Mouse (Mus musculus): ENCODE data around the gene Arl8b. TPM values are rescaled to one million over a fixed set of nuclear protein-coding genes. Genes with fewer than 3 reads are reported as not detected.
"Not testable (repeated sequence)": the region's sequence is repeated elsewhere in the genome, so short reads cannot be mapped to it uniquely, and the experiment has no call there.

Arl8b gene
- polyA plus RNA-seq, 1 experiment: 7.0 TPM

- WGBS: 93% methylated on average over 9 of the region's 9 CpGs
- no peak for DNase-seq (ENCODE audit: low read depth in 1 of 2, low spot score in 2 of 2)
- Histone ChIP-seq H3K27me3 (ENCODE audit: control insufficient read depth, insufficient read depth, low read length) (no peaks in the 10 kb centered on the region), H3K4me1 (ENCODE audit: control insufficient read depth, insufficient read depth, insufficient read length) (no peaks in the 10 kb centered on the region; the same call in 1 of the 2 replicates), H3K4me3 (ENCODE audit: extremely low read depth, insufficient read depth, insufficient read length) (no peak overlapping the region), H3K27ac (ENCODE audit: insufficient read depth, low read length) (no peak overlapping the region), H3K36me3 (ENCODE audit: control insufficient read depth, insufficient read depth, low read length) (peaks cover 26% of the 10 kb centered on the region)
- TF ChIP-seq POLR2A (IDR thresholded peaks at IDR 0.05; ENCODE audit: low read depth, low read length) (no peak), CTCF (IDR thresholded peaks at IDR 0.05; ENCODE audit: extremely low read depth, insufficient read depth, insufficient read length, insufficient replicate concordance) (no peak)
Observed at GRCm38 (mm10) chr6:108858583-108858982, 75.7 kb downstream of the Arl8b start.

GRCm38 (mm10) chr6:108861226-108861625 is 78.3 kb downstream of the Arl8b start:
- WGBS: 100% methylated on average over 1 of the region's 1 CpGs
- no peak for TF ChIP-seq CTCF (IDR thresholded peaks at IDR 0.05; ENCODE audit: extremely low read depth, insufficient read depth, insufficient read length, insufficient replicate concordance)
- no peak for TF ChIP-seq POLR2A (IDR thresholded peaks at IDR 0.05; ENCODE audit: low read depth, low read length)
- no peak for DNase-seq (ENCODE audit: low read depth in 1 of 2, low spot score in 2 of 2)
- Histone ChIP-seq H3K36me3 (ENCODE audit: control insufficient read depth, insufficient read depth, low read length) (peaks cover 7% of the 10 kb centered on the region), H3K27ac (ENCODE audit: insufficient read depth, low read length) (no peak overlapping the region), H3K4me3 (ENCODE audit: extremely low read depth, insufficient read depth, insufficient read length) (no peak overlapping the region), H3K27me3 (ENCODE audit: control insufficient read depth, insufficient read depth, low read length) (no peaks in the 10 kb centered on the region), H3K4me1 (ENCODE audit: control insufficient read depth, insufficient read depth, insufficient read length) (no peaks in the 10 kb centered on the region; the same call in 1 of the 2 replicates)

GRCm38 (mm10) chr6:108862548-108862947 is 79.6 kb downstream of the Arl8b start:
- no peak for TF ChIP-seq CTCF (IDR thresholded peaks at IDR 0.05; ENCODE audit: extremely low read depth, insufficient read depth, insufficient read length, insufficient replicate concordance)
- no peak for TF ChIP-seq POLR2A (IDR thresholded peaks at IDR 0.05; ENCODE audit: low read depth, low read length)
- WGBS: 42% methylated on average over 2 of the region's 2 CpGs
- Histone ChIP-seq H3K27ac (ENCODE audit: insufficient read depth, low read length) (no peak overlapping the region), H3K4me1 (ENCODE audit: control insufficient read depth, insufficient read depth, insufficient read length) (no peaks in the 10 kb centered on the region; the same call in 1 of the 2 replicates), H3K27me3 (ENCODE audit: control insufficient read depth, insufficient read depth, low read length) (no peaks in the 10 kb centered on the region), H3K4me3 (ENCODE audit: extremely low read depth, insufficient read depth, insufficient read length) (no peak overlapping the region), H3K36me3 (ENCODE audit: control insufficient read depth, insufficient read depth, low read length) (peaks cover 6% of the 10 kb centered on the region; the same call in 1 of the 2 replicates)
- no peak for DNase-seq (ENCODE audit: low read depth in 1 of 2, low spot score in 2 of 2)

- H3K4me1 ChIP-seq (ENCODE audit: control insufficient read depth, insufficient read depth, insufficient read length): no peaks in the 10 kb centered on the region; the same call in 1 of the 2 replicates
- no peak overlapping the region for H3K27ac ChIP-seq (ENCODE audit: insufficient read depth, low read length)
- no peaks in the 10 kb centered on the region for H3K27me3 ChIP-seq (ENCODE audit: control insufficient read depth, insufficient read depth, low read length)
- DNase-seq (ENCODE audit: low read depth in 1 of 2, low spot score in 2 of 2): no peak
- TF ChIP-seq CTCF (IDR thresholded peaks at IDR 0.05; ENCODE audit: extremely low read depth, insufficient read depth, insufficient read length, insufficient replicate concordance): no peak
- TF ChIP-seq POLR2A (IDR thresholded peaks at IDR 0.05; ENCODE audit: low read depth, low read length): no peak
- no peaks in the 10 kb centered on the region for H3K36me3 ChIP-seq (ENCODE audit: control insufficient read depth, insufficient read depth, low read length)
- no peak overlapping the region for H3K4me3 ChIP-seq (ENCODE audit: extremely low read depth, insufficient read depth, insufficient read length)
- 61% methylated on average over 5 of the region's 5 CpGs for WGBS
Observed at GRCm38 (mm10) chr6:108866317-108866716, 83.4 kb downstream of the Arl8b start.

- DNase-seq (ENCODE audit: low read depth in 1 of 2, low spot score in 2 of 2); H3K36me3 ChIP-seq (ENCODE audit: control insufficient read depth, insufficient read depth, low read length); H3K4me1 ChIP-seq (ENCODE audit: control insufficient read depth, insufficient read depth, insufficient read length); H3K4me3 ChIP-seq (ENCODE audit: extremely low read depth, insufficient read depth, insufficient read length); H3K27me3 ChIP-seq (ENCODE audit: control insufficient read depth, insufficient read depth, low read length); H3K27ac ChIP-seq (ENCODE audit: insufficient read depth, low read length): not testable (repeated sequence)
- 89% methylated on average over 2 of the region's 2 CpGs for WGBS
Observed at GRCm38 (mm10) chr6:108869031-108869430, 86.1 kb downstream of the Arl8b start.

- WGBS: 94% methylated on average over 2 of the region's 2 CpGs
- no peaks in the 10 kb centered on the region for H3K27me3 ChIP-seq (ENCODE audit: control insufficient read depth, insufficient read depth, low read length)
- no peak overlapping the region for H3K4me3 ChIP-seq (ENCODE audit: extremely low read depth, insufficient read depth, insufficient read length)
- DNase-seq (ENCODE audit: low read depth in 1 of 2, low spot score in 2 of 2): no peak
- no peaks in the 10 kb centered on the region for H3K36me3 ChIP-seq (ENCODE audit: control insufficient read depth, insufficient read depth, low read length)
- no peak overlapping the region for H3K27ac ChIP-seq (ENCODE audit: insufficient read depth, low read length)
- TF ChIP-seq POLR2A (IDR thresholded peaks at IDR 0.05; ENCODE audit: low read depth, low read length) (no peak), CTCF (IDR thresholded peaks at IDR 0.05; ENCODE audit: extremely low read depth, insufficient read depth, insufficient read length, insufficient replicate concordance) (no peak)
- no peaks in the 10 kb centered on the region for H3K4me1 ChIP-seq (ENCODE audit: control insufficient read depth, insufficient read depth, insufficient read length)
Observed at GRCm38 (mm10) chr6:108870421-108870820, 87.5 kb downstream of the Arl8b start.

- 94% methylated on average over 4 of the region's 4 CpGs for WGBS
- DNase-seq (ENCODE audit: low read depth in 1 of 2, low spot score in 2 of 2): no peak
- H3K27me3 ChIP-seq (ENCODE audit: control insufficient read depth, insufficient read depth, low read length): no peaks in the 10 kb centered on the region
- no peak overlapping the region for H3K4me3 ChIP-seq (ENCODE audit: extremely low read depth, insufficient read depth, insufficient read length)
- H3K4me1 ChIP-seq (ENCODE audit: control insufficient read depth, insufficient read depth, insufficient read length): no peaks in the 10 kb centered on the region
- H3K36me3 ChIP-seq (ENCODE audit: control insufficient read depth, insufficient read depth, low read length): no peaks in the 10 kb centered on the region
- H3K27ac ChIP-seq (ENCODE audit: insufficient read depth, low read length): no peak overlapping the region
- no peak for TF ChIP-seq CTCF (IDR thresholded peaks at IDR 0.05; ENCODE audit: extremely low read depth, insufficient read depth, insufficient read length, insufficient replicate concordance)
- no peak for TF ChIP-seq POLR2A (IDR thresholded peaks at IDR 0.05; ENCODE audit: low read depth, low read length)
Observed at GRCm38 (mm10) chr6:108871251-108871650, 88.4 kb downstream of the Arl8b start.

Other genes with a start within 250 kb of the Arl8b start
- 8.1 and 10.2 TPM in 2 replicates for gene Bhlhe40, start 122.5 kb upstream of the Arl8b start, polyA plus RNA-seq (2012; rRNA removed)
- 24.7 and 32.4 TPM in 2 replicates for gene Edem1, start 45.5 kb downstream of the Arl8b start, polyA plus RNA-seq (2012; rRNA removed)